Mouse (Mus musculus): ENCODE measurements around the gene Tlr3. TPM values are rescaled to one million over a fixed set of nuclear protein-coding genes. Genes with fewer than 3 reads are reported as not detected.

Tlr3 gene
- 1.2 TPM for total RNA-seq (2023)

DNA sequence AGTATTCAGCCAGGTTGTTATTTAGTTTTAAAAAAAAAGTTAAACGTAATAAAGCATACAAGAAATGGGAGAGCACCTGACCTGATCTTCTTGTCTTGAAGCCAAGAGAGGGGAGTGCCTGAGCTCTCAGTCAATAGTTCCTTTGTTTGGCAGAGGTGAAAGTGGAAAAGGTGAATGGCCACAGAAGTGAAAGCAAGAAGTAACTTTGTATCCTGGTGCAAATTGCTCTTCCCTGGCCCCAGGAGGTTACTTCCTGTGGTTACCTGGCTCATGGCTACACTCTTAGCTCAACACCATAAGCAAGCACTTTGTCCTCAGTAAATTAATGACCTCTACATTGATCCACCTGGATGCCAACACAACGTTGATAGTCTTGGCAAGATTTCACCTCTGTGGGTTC, at the start of gene Tlr3:
Gene Tlr3 (minus strand): TSS at position 199 of the 400 bp plus-strand sequence.

DNA sequence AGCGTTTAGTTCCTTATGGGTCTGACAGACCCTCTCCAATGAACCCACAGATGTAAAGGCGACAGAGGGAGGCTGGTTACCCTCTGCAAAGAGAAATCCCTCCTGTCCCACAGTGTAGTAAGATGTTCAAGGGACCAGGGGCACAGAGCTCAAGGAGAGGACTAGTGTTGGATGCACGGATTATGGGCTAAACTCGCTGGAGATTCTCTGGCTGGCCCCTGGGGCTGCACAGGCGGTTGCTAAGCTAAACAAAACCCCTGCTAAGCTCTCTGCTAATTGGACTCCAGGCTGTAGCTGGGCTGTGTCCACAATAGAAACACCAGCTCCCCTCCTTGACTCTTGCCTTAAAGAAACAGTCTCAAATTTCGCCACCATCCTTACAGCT, 28.9 kb downstream of the Tlr3 start, which contains the start of gene Fam149a:
Gene Fam149a (minus strand): TSS at position 329 of the 385 bp plus-strand sequence.

Other genes with a start within 250 kb of the Tlr3 start
- gene F11, start 149.0 kb downstream of the Tlr3 start, total RNA-seq (2023), result not detected
- gene Klkb1, start 116.2 kb downstream of the Tlr3 start, total RNA-seq (2023), result not detected
- not detected for gene Gm45753, start 102.6 kb downstream of the Tlr3 start, total RNA-seq (2023)
- 6.3 TPM for gene Cyp4v3, start 77.9 kb downstream of the Tlr3 start, total RNA-seq (2023)
- 0.18 TPM for gene Fam149a, start 28.8 kb downstream of the Tlr3 start, total RNA-seq (2023)
- 3.3 TPM for gene Sorbs2, start 96.7 kb upstream of the Tlr3 start, total RNA-seq (2023)